Mouse (Mus musculus): ENCODE results near the gene Hcrtr1. TPM values are rescaled to one million over a fixed set of nuclear protein-coding genes. Genes with fewer than 3 reads are reported as not detected.

Gene Hcrtr1
- polyA plus RNA-seq, 1 experiment from 2014 or later = 0.36 TPM

DNA sequence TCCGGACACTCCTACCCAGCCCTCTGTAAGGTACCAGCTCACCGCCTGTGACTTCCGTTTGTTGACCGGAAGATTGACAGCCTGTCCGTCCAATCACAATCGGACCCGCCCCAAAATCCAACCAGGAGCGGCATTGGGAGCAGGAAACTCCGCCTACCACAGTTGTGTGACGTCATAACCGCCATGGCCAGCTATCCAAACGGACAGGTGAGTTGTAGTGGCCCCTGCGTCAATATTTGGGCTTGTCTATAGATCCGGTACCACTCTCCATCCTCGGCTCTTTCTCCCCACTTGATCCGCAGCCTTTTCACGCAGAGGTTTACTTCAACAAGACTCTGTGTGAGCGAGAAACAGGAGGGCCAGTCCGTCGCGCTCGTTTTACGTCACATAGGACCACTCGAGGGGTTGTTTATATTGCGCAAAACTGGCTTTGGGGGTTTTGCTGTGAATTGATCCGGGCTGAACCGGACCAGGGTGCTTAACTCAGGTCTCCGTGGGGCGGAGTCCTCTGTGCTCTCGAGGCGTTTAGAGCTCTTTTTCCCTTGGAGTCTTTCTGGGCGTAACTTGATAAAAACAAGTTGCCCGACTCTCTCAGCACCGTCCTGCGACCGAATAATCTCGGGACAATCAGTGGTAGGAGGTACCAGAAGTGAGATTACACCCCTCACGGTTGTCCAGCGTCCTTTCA is 31.6 kb downstream of the Hcrtr1 start:
- no peak for TF ChIP-seq CTCF (IDR thresholded peaks at IDR 0.05; ENCODE audit: low read depth)
- peak; percentile 96 for DNase-seq (ENCODE audit: low spot score)
- WGBS = under 1% methylated on average over 39 of the region's 39 CpGs
- peak overlapping the region; percentile 82 for H3K4me3 ChIP-seq (replicated peaks; ENCODE audit: low read depth, low read length)
- no peaks in the 10 kb centered on the region for H3K9me3 ChIP-seq (replicated peaks; ENCODE audit: low read length)
- peak overlapping the region; percentile 74 for H3K27ac ChIP-seq
- H3K27me3 ChIP-seq (ENCODE audit: insufficient read depth, low read length) = no peaks in the 10 kb centered on the region
- 0 out of 2 replicates have a peak, but pooled peaks cover 2% of the 10 kb centered on the region for H3K36me3 ChIP-seq (ENCODE audit: insufficient read depth, low read length)
- H3K4me2 ChIP-seq (ENCODE audit: low read length) = peak overlapping the region; percentile 78
- H3K4me1 ChIP-seq (replicated peaks; ENCODE audit: insufficient read depth, low read length) = peaks cover 8% of the 10 kb centered on the region; the same call in 1 of the 2 replicates
- peak; percentile 94 for ATAC-seq (replicated peaks; ENCODE audit: low FRiP score, low read depth)
- H3K9ac ChIP-seq (ENCODE audit: low read depth, low read length) = peak overlapping the region; percentile 70

DNA sequence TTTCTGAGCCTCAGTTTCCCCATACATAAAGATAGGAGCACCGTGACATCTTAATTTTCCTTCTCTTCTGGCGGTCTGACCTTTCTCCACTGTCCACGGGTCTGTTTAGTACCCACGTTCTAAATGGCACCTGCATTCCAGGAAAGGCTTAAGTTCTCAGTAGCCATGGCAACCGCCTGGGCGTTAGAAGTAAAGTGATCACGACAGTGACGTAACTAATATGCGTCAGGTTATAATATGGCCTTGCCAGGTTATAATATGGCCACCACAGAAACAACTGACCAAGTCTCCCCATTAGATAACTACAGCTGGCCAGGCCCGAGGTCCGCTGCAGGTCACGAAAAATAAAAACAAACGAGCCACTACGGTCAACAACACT is 32.1 kb downstream of the Hcrtr1 start:
- Histone ChIP-seq H3K9me3 (replicated peaks; ENCODE audit: low read length) (no peaks in the 10 kb centered on the region), H3K27ac (peak overlapping the region; percentile 74; the same call in 1 of the 2 replicates), H3K36me3 (ENCODE audit: insufficient read depth, low read length) (no peaks in the 10 kb centered on the region), H3K4me2 (ENCODE audit: low read length) (peak overlapping the region; percentile 78), H3K27me3 (ENCODE audit: insufficient read depth, low read length) (no peaks in the 10 kb centered on the region), H3K9ac (ENCODE audit: low read depth, low read length) (no peak overlapping the region), H3K4me1 (replicated peaks; ENCODE audit: insufficient read depth, low read length) (peaks cover 8% of the 10 kb centered on the region; the same call in 1 of the 2 replicates), H3K4me3 (replicated peaks; ENCODE audit: low read depth, low read length) (peak overlapping the region; percentile 82)
- no peak for TF ChIP-seq CTCF (IDR thresholded peaks at IDR 0.05; ENCODE audit: low read depth)
- ATAC-seq (replicated peaks; ENCODE audit: low FRiP score, low read depth) (peak; percentile 71; the same call in 1 of the 2 replicates), DNase-seq (ENCODE audit: low spot score) (no peak)
- WGBS = 11% methylated on average over 14 of the region's 14 CpGs

DNA sequence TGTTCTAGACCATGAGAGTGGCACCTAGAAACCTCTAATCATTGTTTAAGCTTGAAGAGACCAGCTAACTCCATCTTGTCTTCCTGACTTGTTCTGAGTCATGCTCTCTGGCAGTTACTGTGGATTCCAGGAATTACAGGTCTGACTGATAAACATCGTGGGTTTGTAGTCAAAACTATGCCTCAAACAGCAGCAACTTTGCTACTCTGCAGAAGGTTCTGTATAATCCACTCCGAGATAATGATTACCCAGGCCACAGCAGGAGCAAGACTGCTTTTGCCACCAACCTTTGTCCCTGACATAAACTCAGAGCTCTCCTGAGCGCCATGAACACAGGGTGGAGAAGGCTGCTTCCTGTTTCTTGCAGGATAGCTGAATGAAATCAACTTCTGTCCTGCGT is 34.6 kb downstream of the Hcrtr1 start:
- peaks cover 14% of the 10 kb centered on the region; the same call in 1 of the 2 replicates for H3K4me1 ChIP-seq (replicated peaks; ENCODE audit: insufficient read depth, low read length)
- H3K27me3 ChIP-seq (ENCODE audit: insufficient read depth, low read length) = no peaks in the 10 kb centered on the region
- no peak overlapping the region for H3K4me2 ChIP-seq (ENCODE audit: low read length)
- peak; percentile 43; the same call in 1 of the 2 replicates for ATAC-seq (replicated peaks; ENCODE audit: low FRiP score, low read depth)
- peak overlapping the region; percentile 57; the same call in 1 of the 2 replicates for H3K27ac ChIP-seq
- TF ChIP-seq CTCF (IDR thresholded peaks at IDR 0.05; ENCODE audit: low read depth) = no peak
- no peaks in the 10 kb centered on the region for H3K36me3 ChIP-seq (ENCODE audit: insufficient read depth, low read length)
- 46% methylated on average over 4 of the region's 4 CpGs for WGBS
- DNase-seq (ENCODE audit: low spot score) = peak; percentile 36
- H3K9ac ChIP-seq (ENCODE audit: low read depth, low read length) = no peak overlapping the region
- no peak overlapping the region for H3K4me3 ChIP-seq (replicated peaks; ENCODE audit: low read depth, low read length)
- no peaks in the 10 kb centered on the region for H3K9me3 ChIP-seq (replicated peaks; ENCODE audit: low read length)

DNA sequence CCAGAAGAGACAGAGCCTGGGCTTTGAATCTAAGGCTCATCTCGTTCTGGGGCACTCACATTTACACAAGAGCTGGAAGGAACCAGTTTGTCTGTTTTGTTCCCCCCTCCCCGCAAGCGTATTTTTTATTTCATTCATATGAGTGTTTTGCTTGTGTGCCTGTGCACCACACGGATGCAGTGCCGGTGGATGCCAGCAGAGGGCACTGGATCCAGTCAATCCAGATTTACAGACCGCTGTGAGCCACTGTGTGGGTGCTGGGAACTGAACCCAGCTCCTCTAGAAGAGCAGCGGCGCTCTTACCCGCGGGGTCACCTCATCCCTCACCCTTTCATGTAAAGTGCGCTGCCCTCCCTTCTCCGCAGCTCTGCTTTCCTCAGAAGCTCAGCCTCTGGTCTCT is 35.5 kb downstream of the Hcrtr1 start:
- Histone ChIP-seq H3K27me3 (ENCODE audit: insufficient read depth, low read length) (no peaks in the 10 kb centered on the region), H3K9ac (ENCODE audit: low read depth, low read length) (no peak overlapping the region), H3K4me1 (replicated peaks; ENCODE audit: insufficient read depth, low read length) (peaks cover 12% of the 10 kb centered on the region; the same call in 1 of the 2 replicates), H3K9me3 (replicated peaks; ENCODE audit: low read length) (no peaks in the 10 kb centered on the region), H3K27ac (0 out of 2 replicates have a peak overlapping the region, but pooled peaks have one; percentile 57), H3K4me2 (ENCODE audit: low read length) (no peak overlapping the region), H3K36me3 (ENCODE audit: insufficient read depth, low read length) (no peaks in the 10 kb centered on the region), H3K4me3 (replicated peaks; ENCODE audit: low read depth, low read length) (no peak overlapping the region)
- no peak for ATAC-seq (replicated peaks; ENCODE audit: low FRiP score, low read depth)
- WGBS = 87% methylated on average over 12 of the region's 12 CpGs
- DNase-seq (ENCODE audit: low spot score) = no peak
- peak; percentile 34; the same call in 1 of the 2 replicates for TF ChIP-seq CTCF (IDR thresholded peaks at IDR 0.05; ENCODE audit: low read depth)

DNA sequence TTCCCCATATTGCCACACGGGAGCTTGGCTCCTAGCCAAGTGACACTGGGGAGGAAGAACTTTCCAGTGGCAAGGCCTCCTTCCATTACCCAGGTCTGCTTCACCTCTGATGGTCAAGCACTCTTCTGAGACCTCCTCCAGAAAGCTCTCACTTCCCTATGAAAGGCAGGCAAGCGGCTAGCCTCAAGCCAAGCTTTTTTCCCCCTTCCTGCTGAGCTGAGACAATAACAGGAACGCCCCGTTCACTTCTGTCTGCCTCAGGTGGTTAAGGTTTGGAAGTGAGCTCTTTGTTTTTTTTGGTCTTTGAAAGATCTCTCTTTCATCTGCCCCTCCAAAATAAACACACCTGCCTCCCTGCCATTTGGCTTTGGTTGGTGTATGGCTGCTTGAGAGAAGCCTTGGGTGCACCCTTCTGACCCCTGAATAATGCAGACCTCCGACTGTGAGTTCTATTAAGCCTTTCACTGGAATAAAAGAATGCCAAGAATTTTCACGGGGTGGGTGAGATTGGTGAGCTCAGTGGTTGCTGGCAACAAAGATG is 37.0 kb downstream of the Hcrtr1 start, which contains the start of gene Pef1:
TSS of gene Pef1 (plus strand) at position 448 of the 541 bp plus-strand sequence.
- H3K9me3 ChIP-seq (replicated peaks; ENCODE audit: low read length) = no peaks in the 10 kb centered on the region
- H3K36me3 ChIP-seq (ENCODE audit: insufficient read depth, low read length) = no peaks in the 10 kb centered on the region
- ATAC-seq (replicated peaks; ENCODE audit: low FRiP score, low read depth) = no peak
- 12% methylated on average over 6 of the region's 6 CpGs for WGBS
- no peak for DNase-seq (ENCODE audit: low spot score)
- H3K4me1 ChIP-seq (replicated peaks; ENCODE audit: insufficient read depth, low read length) = 0 out of 2 replicates have a peak, but pooled peaks cover 7% of the 10 kb centered on the region
- H3K4me2 ChIP-seq (ENCODE audit: low read length) = no peak within 1 kb of the TSS
- H3K9ac ChIP-seq (ENCODE audit: low read depth, low read length) = no peak within 1 kb of the TSS
- H3K27me3 ChIP-seq (ENCODE audit: insufficient read depth, low read length) = no peaks in the 10 kb centered on the region
- H3K4me3 ChIP-seq (replicated peaks; ENCODE audit: low read depth, low read length) = no peak within 1 kb of the TSS
- no peak for TF ChIP-seq CTCF (IDR thresholded peaks at IDR 0.05; ENCODE audit: low read depth)
- 0 out of 2 replicates have a peak within 1 kb of the TSS, but pooled peaks have one; percentile 13 for H3K27ac ChIP-seq

DNA sequence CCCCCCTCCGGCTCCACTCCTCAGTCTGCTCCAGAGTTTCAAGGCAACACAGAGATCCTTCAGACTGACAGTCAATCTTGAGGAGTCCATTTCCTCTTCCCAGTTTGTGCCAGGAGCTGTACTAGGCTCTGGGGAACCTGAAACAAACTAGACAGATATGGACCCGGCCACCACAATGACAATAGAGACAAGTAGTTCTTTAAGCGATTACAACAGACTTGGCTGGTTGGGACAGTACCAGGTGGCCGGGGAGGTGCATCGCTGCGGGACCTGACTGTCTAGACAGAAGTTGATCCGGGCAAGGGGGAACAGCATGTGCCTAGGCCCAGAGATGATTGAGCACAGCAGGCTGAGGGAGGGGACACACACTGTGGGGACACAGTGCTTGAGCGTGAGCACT is 38.0 kb downstream of the Hcrtr1 start:
- H3K27ac ChIP-seq = no peak overlapping the region
- no peak for DNase-seq (ENCODE audit: low spot score)
- no peak overlapping the region for H3K9ac ChIP-seq (ENCODE audit: low read depth, low read length)
- H3K4me2 ChIP-seq (ENCODE audit: low read length) = no peak overlapping the region
- no peak overlapping the region for H3K4me3 ChIP-seq (replicated peaks; ENCODE audit: low read depth, low read length)
- H3K36me3 ChIP-seq (ENCODE audit: insufficient read depth, low read length) = no peaks in the 10 kb centered on the region
- ATAC-seq (replicated peaks; ENCODE audit: low FRiP score, low read depth) = no peak
- no peaks in the 10 kb centered on the region for H3K27me3 ChIP-seq (ENCODE audit: insufficient read depth, low read length)
- 49% methylated on average over 8 of the region's 8 CpGs for WGBS
- 0 out of 2 replicates have a peak, but pooled peaks cover 7% of the 10 kb centered on the region for H3K4me1 ChIP-seq (replicated peaks; ENCODE audit: insufficient read depth, low read length)
- TF ChIP-seq CTCF (IDR thresholded peaks at IDR 0.05; ENCODE audit: low read depth) = no peak
- H3K9me3 ChIP-seq (replicated peaks; ENCODE audit: low read length) = no peaks in the 10 kb centered on the region
